Mouse (Mus musculus): Measurements from ENCODE around the gene Bfar.
A peak's percentile ranks its signal among the peaks of the same experiment; 100 is the strongest.
"Not testable (repeated sequence)": the region's sequence is repeated elsewhere in the genome, so short reads cannot be mapped to it uniquely, and the experiment has no call there.

The Bfar gene

GRCm38 (mm10) chr16:13716821-13717553 is 45.3 kb downstream of the Bfar start:
- no peak for DNase-seq (ENCODE audit: low read depth in 2 of 2, low spot score in 2 of 2)

GRCm38 (mm10) chr16:13722937-13723336 is 51.3 kb downstream of the Bfar start:
- no peak for DNase-seq (ENCODE audit: low read depth in 2 of 2, low spot score in 2 of 2)

GRCm38 (mm10) chr16:13727811-13728335 is 56.2 kb downstream of the Bfar start:
- no peak for DNase-seq (ENCODE audit: low read depth in 2 of 2, low spot score in 2 of 2)

- no peak for DNase-seq (ENCODE audit: low read depth in 2 of 2, low spot score in 2 of 2)
Measured at GRCm38 (mm10) chr16:13729428-13729827, 57.8 kb downstream of the Bfar start.

GRCm38 (mm10) chr16:13730285-13731255 is 58.9 kb downstream of the Bfar start, which contains the start of gene Pla2g10:
Gene Pla2g10, minus strand, starts transcription at chr16:13730983.
- no peak for DNase-seq (ENCODE audit: low read depth in 2 of 2, low spot score in 2 of 2)

GRCm38 (mm10) chr16:13732786-13733185 is 61.1 kb downstream of the Bfar start:
- DNase-seq (ENCODE audit: low read depth in 2 of 2, low spot score in 2 of 2), result no peak

GRCm38 (mm10) chr16:13733518-13734137 is 62.0 kb downstream of the Bfar start:
- peak; percentile 29 to 58 for DNase-seq (ENCODE audit: low read depth in 2 of 2, low spot score in 2 of 2)

GRCm38 (mm10) chr16:13735977-13736376 is 64.3 kb downstream of the Bfar start:
- no peak for DNase-seq (ENCODE audit: low read depth in 2 of 2, low spot score in 2 of 2)

- DNase-seq (ENCODE audit: low read depth in 2 of 2, low spot score in 2 of 2), result not testable (repeated sequence)
Measured at GRCm38 (mm10) chr16:13739044-13739443, 67.4 kb downstream of the Bfar start.

GRCm38 (mm10) chr16:13740844-13741243 is 69.2 kb downstream of the Bfar start:
- no peak for DNase-seq (ENCODE audit: low read depth in 2 of 2, low spot score in 2 of 2)

- DNase-seq (ENCODE audit: low read depth in 2 of 2, low spot score in 2 of 2), result no peak
Measured at GRCm38 (mm10) chr16:13747708-13748107, 76.0 kb downstream of the Bfar start.

- DNase-seq (ENCODE audit: low read depth in 2 of 2, low spot score in 2 of 2), result no peak
Measured at GRCm38 (mm10) chr16:13748124-13748523, 76.5 kb downstream of the Bfar start.

- not testable (repeated sequence) for DNase-seq (ENCODE audit: low read depth in 2 of 2, low spot score in 2 of 2)
Measured at GRCm38 (mm10) chr16:13748813-13749212, 77.2 kb downstream of the Bfar start.

GRCm38 (mm10) chr16:13749306-13749705 is 77.6 kb downstream of the Bfar start:
- DNase-seq (ENCODE audit: low read depth in 2 of 2, low spot score in 2 of 2), result no peak

- DNase-seq (ENCODE audit: low read depth in 2 of 2, low spot score in 2 of 2), result no peak
Measured at GRCm38 (mm10) chr16:13749981-13750380, 78.3 kb downstream of the Bfar start.

GRCm38 (mm10) chr16:13750626-13751025 is 79.0 kb downstream of the Bfar start:
- DNase-seq (ENCODE audit: low read depth in 2 of 2, low spot score in 2 of 2), result no peak
